Mouse (Mus musculus): ENCODE data around the gene Psmb9.
"Not testable (repeated sequence)": the region's sequence is repeated elsewhere in the genome, so short reads cannot be mapped to it uniquely, and the experiment has no call there.

The Psmb9 gene

GRCm38 (mm10) chr17:34179913-34180859 lies 7.4 kb downstream of the Psmb9 start:
- DNase-seq, result no peak

DNA sequence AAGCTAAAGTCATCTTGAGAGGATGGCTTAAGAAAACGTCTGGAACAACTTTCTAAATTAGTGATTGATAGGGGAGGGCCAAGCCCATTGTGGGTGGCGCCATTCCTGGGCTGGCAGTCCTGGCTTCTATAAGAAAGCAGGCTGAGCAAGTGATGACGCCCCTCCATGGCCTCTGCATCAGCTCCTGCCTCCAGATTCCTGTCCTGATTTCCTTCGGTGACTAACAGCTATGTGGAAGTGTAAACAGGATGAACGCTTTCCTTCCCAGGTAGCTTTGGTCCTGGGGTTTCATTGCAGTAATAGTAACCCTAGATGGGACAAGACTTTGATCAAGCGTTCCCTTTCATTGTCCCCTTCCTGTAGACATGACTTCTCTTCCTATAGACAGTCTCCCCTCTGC lies 8.5 kb downstream of the Psmb9 start:
- DNase-seq, result no peak

GRCm38 (mm10) chr17:34177179-34177578 lies 10.4 kb downstream of the Psmb9 start:
- no peak for DNase-seq

GRCm38 (mm10) chr17:34174075-34174474 lies 13.5 kb downstream of the Psmb9 start:
- no peak for DNase-seq

GRCm38 (mm10) chr17:34172528-34172927 lies 15.0 kb downstream of the Psmb9 start:
- DNase-seq, result no peak

GRCm38 (mm10) chr17:34170877-34171498 lies 16.6 kb downstream of the Psmb9 start:
- peak; percentile 86 for DNase-seq

GRCm38 (mm10) chr17:34170487-34170876 lies 17.1 kb downstream of the Psmb9 start:
- no peak for DNase-seq

GRCm38 (mm10) chr17:34169279-34169678 lies 18.3 kb downstream of the Psmb9 start:
- DNase-seq, result peak; percentile 26

- DNase-seq, result no peak
Measured at GRCm38 (mm10) chr17:34165033-34165730, 22.4 kb downstream of the Psmb9 start.

DNA sequence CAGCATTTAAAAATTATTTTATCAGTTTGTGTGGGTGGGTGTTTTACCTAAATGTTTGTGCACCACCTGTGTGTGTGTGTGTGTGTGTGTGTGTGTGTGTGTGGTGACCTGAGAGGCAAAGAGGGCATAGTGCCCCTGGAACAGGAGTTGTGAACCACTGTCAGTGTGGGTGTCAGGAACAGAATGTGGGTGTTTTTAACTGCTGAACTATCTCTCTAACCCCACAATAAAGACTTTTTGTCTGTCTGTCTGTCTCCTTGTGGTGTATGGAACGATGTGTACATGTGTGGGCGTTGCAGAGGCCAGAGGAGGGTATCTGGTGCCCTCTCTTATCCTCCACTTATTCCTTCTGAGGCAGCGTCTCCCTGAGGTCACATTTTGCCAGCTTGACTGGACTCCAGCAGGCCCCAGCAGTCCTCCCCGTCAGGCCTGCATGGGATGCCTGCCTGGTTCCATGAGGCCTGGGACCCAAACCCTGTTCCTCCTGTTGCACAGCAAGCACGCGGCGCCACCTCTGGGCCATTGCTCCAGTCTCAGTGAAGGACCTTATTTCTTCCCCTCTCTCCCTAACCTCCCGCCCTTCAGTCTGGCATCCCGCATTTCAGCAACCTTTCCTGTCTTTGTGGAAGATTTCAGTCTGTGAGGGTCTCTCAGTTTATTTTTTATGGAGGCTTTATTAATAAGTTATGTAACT lies 23.2 kb downstream of the Psmb9 start:
- DNase-seq, result no peak

DNA sequence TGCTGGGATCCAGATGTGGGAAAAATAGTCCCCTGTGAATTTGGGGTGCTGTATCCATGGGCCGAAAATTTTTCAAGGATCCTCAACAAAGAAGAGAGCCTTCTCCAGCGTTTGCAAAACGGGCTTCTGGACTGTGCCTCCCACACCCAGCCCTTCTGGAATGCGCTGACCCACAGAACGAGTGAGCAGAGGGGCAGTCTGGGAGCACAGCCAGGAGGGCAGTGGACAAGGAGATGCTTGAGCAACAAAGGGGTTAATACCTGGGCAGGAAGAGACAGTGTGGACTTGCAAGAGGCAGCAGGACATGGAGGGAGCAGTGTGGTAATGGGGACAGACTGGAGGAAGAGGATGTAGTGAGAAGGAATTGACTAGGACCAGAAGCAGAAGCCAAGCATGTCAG lies 32.0 kb downstream of the Psmb9 start:
- DNase-seq, result no peak

GRCm38 (mm10) chr17:34152923-34153322 lies 34.6 kb downstream of the Psmb9 start, which contains the start of gene H2-DMb1:
H2-DMb1 (plus strand) TSS chr17:34153072.
- DNase-seq, result peak; percentile 56

DNA sequence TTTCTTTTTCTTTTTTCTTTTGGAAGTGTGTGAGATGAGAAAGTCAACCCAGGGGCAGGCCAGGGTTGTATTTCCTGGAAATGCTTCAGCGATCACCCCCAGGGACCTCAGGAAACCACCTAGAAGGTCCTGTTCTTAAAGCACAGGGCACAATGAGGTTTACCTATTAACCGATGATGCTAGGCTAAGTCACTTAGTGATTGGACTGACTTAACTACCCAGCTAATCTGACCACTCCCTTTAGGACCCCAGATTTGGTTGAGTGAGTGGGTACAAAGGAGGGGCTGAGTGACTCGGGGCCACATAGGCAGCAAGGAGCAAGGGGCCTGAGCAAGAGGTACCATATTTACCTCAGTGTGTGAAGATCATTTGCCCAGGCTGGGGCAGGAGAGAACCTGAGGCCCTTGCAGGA lies 42.6 kb downstream of the Psmb9 start:
- no peak for DNase-seq

- not testable (repeated sequence) for DNase-seq
Measured at GRCm38 (mm10) chr17:34144221-34144620, 43.3 kb downstream of the Psmb9 start.

DNA sequence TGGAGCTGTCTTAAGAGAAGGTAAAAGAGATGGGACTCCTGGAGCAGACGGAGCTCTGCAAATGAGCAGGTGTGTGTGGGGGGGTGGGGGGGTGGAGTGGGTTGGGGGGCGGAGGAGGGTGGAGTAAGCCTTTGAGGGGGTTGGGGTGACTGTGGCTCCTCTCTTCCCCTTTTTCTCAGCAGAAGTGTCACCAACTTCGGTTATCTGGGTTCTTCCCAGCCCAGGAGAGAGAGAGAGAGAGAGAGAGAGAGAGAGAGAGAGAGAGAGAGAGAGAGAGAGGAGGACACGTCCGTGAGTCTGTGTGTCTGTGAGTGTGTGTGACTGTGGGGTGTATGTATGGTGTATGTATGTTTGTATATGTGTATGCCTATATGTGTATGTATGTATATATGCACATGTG lies 44.1 kb downstream of the Psmb9 start:
- no peak for DNase-seq

DNA sequence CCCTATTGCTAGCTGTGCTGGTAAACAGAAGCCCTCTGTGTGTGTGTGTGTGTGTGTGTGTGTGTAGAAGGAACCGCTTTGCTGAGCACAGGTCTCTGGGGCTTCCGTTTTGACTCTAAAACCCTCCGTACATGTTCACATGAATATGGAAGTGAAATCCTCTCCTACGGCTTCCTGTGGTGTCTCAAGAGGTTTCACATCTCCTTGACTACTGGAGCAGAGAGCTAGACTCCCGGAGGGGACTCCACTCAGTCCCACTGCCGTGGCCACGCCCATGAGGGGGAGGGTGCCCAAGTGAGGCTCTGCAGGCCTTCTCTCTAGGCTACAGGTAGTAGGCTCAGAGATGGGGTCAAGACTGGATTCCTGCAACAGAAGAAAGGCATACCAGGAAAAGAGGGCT lies 44.5 kb downstream of the Psmb9 start, which contains the start of gene H2-DMb2:
H2-DMb2 (plus strand) TSS at position 275 of the 400 bp plus-strand sequence.
- no peak for DNase-seq

GRCm38 (mm10) chr17:34142456-34143010 lies 45.0 kb downstream of the Psmb9 start:
- no peak for DNase-seq

- no peak for DNase-seq
Measured at GRCm38 (mm10) chr17:34141448-34141847, 46.1 kb downstream of the Psmb9 start.

DNA sequence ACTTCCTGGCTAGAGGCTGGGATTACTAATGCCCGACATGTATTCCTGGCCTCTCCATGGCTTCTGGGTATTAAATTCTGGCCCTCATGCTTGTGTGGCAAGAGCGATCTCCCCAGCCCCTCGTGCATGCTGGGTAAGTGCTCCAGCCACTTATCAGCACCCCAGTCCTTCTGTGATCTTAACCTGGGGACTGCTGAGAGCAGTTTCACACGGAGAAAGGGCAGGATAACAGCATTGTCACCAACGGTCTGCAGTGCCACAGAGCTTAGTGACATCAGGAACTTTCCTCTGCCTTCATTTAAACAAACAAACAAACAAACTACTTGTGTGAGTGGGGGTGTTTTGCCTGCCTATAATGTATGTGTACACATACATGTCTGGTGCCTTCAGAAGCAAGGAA lies 47.3 kb downstream of the Psmb9 start:
- no peak for DNase-seq

GRCm38 (mm10) chr17:34139416-34139815 lies 48.1 kb downstream of the Psmb9 start:
- DNase-seq, result peak; percentile 58

DNA sequence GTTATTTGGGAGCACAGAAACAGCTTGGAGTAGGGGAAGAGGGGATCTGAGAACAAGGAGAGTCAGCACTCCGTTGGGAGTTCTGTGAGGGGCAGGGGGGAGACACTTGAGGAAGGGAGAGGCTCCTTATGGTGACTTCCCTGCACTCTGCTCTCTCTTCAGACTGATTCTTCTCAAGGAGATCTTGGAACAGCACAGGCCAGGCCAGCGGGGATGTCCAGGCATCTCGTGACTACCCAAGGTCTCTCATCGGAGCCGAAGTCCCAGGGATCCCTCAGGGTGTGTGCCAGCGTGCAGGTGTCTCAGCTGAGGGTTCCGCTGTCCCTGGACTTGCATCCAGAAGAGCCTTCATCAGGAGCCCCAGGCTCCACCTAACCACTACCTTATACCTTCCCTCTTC lies 48.9 kb downstream of the Psmb9 start:
- no peak for DNase-seq

- DNase-seq, result no peak
Measured at GRCm38 (mm10) chr17:34137601-34138000, 50.0 kb downstream of the Psmb9 start.

Data from kidney, adult 18-20 months (tissue).